Mouse (Mus musculus): Measurements from ENCODE around the gene Sgsh. TPM values are rescaled to one million over a fixed set of nuclear protein-coding genes. Genes with fewer than 3 reads are reported as not detected.

Sgsh gene
- total and polyA plus RNA-seq, 3 experiments = 13.2 to 26.5 (median 14.5) TPM

DNA sequence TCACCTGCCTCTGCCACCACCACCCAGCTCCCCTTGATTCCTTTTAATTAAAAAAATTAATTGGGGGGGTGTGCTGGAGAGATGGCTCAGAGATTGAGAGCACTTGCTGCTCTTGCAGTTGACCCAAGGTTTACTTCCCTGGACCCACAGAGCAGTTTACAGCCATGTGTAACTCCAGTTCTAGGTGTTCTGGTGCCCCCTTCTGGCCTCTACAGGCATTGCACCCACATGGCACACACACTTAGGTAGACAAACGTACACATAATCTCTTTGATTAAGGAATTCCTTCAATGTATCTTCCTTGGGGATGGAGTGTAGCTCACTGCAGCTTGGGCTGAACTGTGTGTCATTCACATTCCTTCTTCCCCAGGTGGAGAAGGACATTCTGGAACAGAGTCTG, 30.3 kb downstream of the Sgsh start:
- ATAC-seq (ENCODE audit: extremely low read depth, insufficient number of reproducible peaks, low FRiP score, poor library complexity, severe bottlenecking) (no peak), DNase-seq (ENCODE audit: low spot score) (no peak)
- Histone ChIP-seq H3K27me3 (ENCODE audit: insufficient read depth, low read length) (peaks cover 35% of the 10 kb centered on the region), H3K36me3 (replicated peaks) (no peaks in the 10 kb centered on the region), H3K4me3 (ENCODE audit: low read depth, low read length) (no peak overlapping the region), H3K4me1 (ENCODE audit: insufficient read depth, low read depth, low read length) (no peaks in the 10 kb centered on the region), H3K9me3 (replicated peaks) (peaks cover 8% of the 10 kb centered on the region)
- TF ChIP-seq TAL1 (conservative IDR thresholded peaks at IDR 0.05; ENCODE audit: low read depth, low read length) (no peak), POLR2AphosphoS5 (IDR thresholded peaks at IDR 0.05; ENCODE audit: insufficient replicate concordance, low read depth, low read length) (no peak), GATA2 (IDR thresholded peaks at IDR 0.05; ENCODE audit: borderline replicate concordance, low read depth, low read length) (no peak), CTCF (IDR thresholded peaks at IDR 0.05; ENCODE audit: low read depth, low read length) (no peak), GATA1 (IDR thresholded peaks at IDR 0.05; ENCODE audit: borderline replicate concordance, low read length) (no peak)

DNA sequence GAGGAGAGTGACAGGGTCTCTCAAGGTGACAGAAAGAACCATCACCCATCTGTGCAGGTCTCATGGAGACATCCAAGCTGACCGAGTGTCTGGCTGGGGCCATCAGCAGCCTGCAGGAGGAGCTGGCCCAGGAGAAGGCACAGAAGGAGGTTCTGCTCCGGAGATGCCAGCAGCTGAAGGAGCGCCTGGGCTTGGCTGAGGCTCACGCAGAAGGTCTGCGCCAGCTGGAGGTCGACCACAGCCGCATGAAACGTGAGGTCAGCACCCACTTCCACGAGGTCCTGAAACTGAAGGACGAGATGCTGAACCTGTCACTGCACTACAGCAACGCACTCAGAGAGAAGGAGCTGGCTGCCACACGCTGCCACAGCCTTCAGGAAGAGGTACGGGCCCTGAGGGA, 32.8 kb downstream of the Sgsh start:
- Histone ChIP-seq H3K4me1 (ENCODE audit: insufficient read depth, low read depth, low read length) (no peaks in the 10 kb centered on the region), H3K36me3 (replicated peaks) (no peaks in the 10 kb centered on the region), H3K27me3 (ENCODE audit: insufficient read depth, low read length) (peaks cover 44% of the 10 kb centered on the region), H3K4me3 (ENCODE audit: low read depth, low read length) (no peak overlapping the region), H3K9me3 (replicated peaks) (peaks cover 8% of the 10 kb centered on the region)
- TF ChIP-seq GATA2 (IDR thresholded peaks at IDR 0.05; ENCODE audit: borderline replicate concordance, low read depth, low read length) (no peak), TAL1 (conservative IDR thresholded peaks at IDR 0.05; ENCODE audit: low read depth, low read length) (no peak), GATA1 (IDR thresholded peaks at IDR 0.05; ENCODE audit: borderline replicate concordance, low read length) (no peak), CTCF (IDR thresholded peaks at IDR 0.05; ENCODE audit: low read depth, low read length) (no peak), POLR2AphosphoS5 (IDR thresholded peaks at IDR 0.05; ENCODE audit: insufficient replicate concordance, low read depth, low read length) (no peak)
- no peak for ATAC-seq (ENCODE audit: extremely low read depth, insufficient number of reproducible peaks, low FRiP score, poor library complexity, severe bottlenecking)
- no peak for DNase-seq (ENCODE audit: low spot score)

DNA sequence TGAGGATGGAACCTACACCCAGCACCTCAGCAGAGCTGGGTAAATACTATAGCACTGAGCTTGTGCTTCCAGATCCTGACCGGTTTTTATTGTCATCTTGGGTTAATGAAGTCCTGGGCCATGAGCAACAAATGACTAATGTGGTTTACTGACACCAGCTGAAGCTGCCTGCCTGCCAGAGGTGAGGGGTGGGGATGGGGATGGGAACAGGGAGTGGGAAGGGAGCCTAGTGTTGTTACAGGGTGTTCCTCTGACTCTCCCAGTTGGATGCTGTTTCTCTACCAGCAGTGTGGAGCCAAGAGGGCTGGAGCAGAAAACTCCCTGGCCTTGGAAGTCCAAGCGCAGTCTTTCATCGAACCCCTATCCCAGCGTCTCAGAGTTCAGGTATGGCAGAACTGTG, 38.6 kb downstream of the Sgsh start:
- no peak overlapping the region for H3K4me3 ChIP-seq (ENCODE audit: low read depth, low read length)
- DNase-seq (ENCODE audit: low spot score) (no peak), ATAC-seq (ENCODE audit: extremely low read depth, insufficient number of reproducible peaks, low FRiP score, poor library complexity, severe bottlenecking) (no peak)
- no peaks in the 10 kb centered on the region for H3K36me3 ChIP-seq (replicated peaks)
- no peaks in the 10 kb centered on the region for H3K4me1 ChIP-seq (ENCODE audit: insufficient read depth, low read depth, low read length)
- TF ChIP-seq POLR2AphosphoS5 (IDR thresholded peaks at IDR 0.05; ENCODE audit: insufficient replicate concordance, low read depth, low read length) = no peak
- no peak for TF ChIP-seq CTCF (IDR thresholded peaks at IDR 0.05; ENCODE audit: low read depth, low read length)
- no peak for TF ChIP-seq GATA1 (IDR thresholded peaks at IDR 0.05; ENCODE audit: borderline replicate concordance, low read length)
- TF ChIP-seq GATA2 (IDR thresholded peaks at IDR 0.05; ENCODE audit: borderline replicate concordance, low read depth, low read length) = no peak
- no peak for TF ChIP-seq TAL1 (conservative IDR thresholded peaks at IDR 0.05; ENCODE audit: low read depth, low read length)
- H3K9me3 ChIP-seq (replicated peaks) = no peaks in the 10 kb centered on the region
- peaks cover 39% of the 10 kb centered on the region for H3K27me3 ChIP-seq (ENCODE audit: insufficient read depth, low read length)

GRCm38 (mm10) chr11:119314252-119314936, 40.9 kb downstream of the Sgsh start:
- H3K27me3 ChIP-seq (ENCODE audit: insufficient read depth, low read length) = peaks cover 50% of the 10 kb centered on the region
- no peak for TF ChIP-seq GATA1 (IDR thresholded peaks at IDR 0.05; ENCODE audit: borderline replicate concordance, low read length)
- TF ChIP-seq TAL1 (conservative IDR thresholded peaks at IDR 0.05; ENCODE audit: low read depth, low read length) = no peak
- TF ChIP-seq GATA2 (IDR thresholded peaks at IDR 0.05; ENCODE audit: borderline replicate concordance, low read depth, low read length) = no peak
- no peak for TF ChIP-seq POLR2AphosphoS5 (IDR thresholded peaks at IDR 0.05; ENCODE audit: insufficient replicate concordance, low read depth, low read length)
- no peak for TF ChIP-seq CTCF (IDR thresholded peaks at IDR 0.05; ENCODE audit: low read depth, low read length)
- no peaks in the 10 kb centered on the region for H3K9me3 ChIP-seq (replicated peaks)
- DNase-seq (ENCODE audit: low spot score) (no peak), ATAC-seq (ENCODE audit: extremely low read depth, insufficient number of reproducible peaks, low FRiP score, poor library complexity, severe bottlenecking) (no peak)
- no peaks in the 10 kb centered on the region for H3K36me3 ChIP-seq (replicated peaks)
- H3K4me1 ChIP-seq (ENCODE audit: insufficient read depth, low read depth, low read length) = no peaks in the 10 kb centered on the region
- no peak overlapping the region for H3K4me3 ChIP-seq (ENCODE audit: low read depth, low read length)

GRCm38 (mm10) chr11:119310621-119311020, 44.7 kb downstream of the Sgsh start:
- peaks cover 48% of the 10 kb centered on the region for H3K27me3 ChIP-seq (ENCODE audit: insufficient read depth, low read length)
- DNase-seq (ENCODE audit: low spot score) = no peak
- TF ChIP-seq POLR2AphosphoS5 (IDR thresholded peaks at IDR 0.05; ENCODE audit: insufficient replicate concordance, low read depth, low read length) (no peak), TAL1 (conservative IDR thresholded peaks at IDR 0.05; ENCODE audit: low read depth, low read length) (no peak), CTCF (IDR thresholded peaks at IDR 0.05; ENCODE audit: low read depth, low read length) (no peak), GATA2 (IDR thresholded peaks at IDR 0.05; ENCODE audit: borderline replicate concordance, low read depth, low read length) (no peak), GATA1 (IDR thresholded peaks at IDR 0.05; ENCODE audit: borderline replicate concordance, low read length) (no peak)
- no peak for ATAC-seq (ENCODE audit: extremely low read depth, insufficient number of reproducible peaks, low FRiP score, poor library complexity, severe bottlenecking)
- no peaks in the 10 kb centered on the region for H3K36me3 ChIP-seq (replicated peaks)
- H3K4me1 ChIP-seq (ENCODE audit: insufficient read depth, low read depth, low read length) = no peaks in the 10 kb centered on the region; the same call in 1 of the 2 replicates
- H3K9me3 ChIP-seq (replicated peaks) = no peaks in the 10 kb centered on the region; the same call in 1 of the 2 replicates
- H3K4me3 ChIP-seq (ENCODE audit: low read depth, low read length) = no peak overlapping the region

- H3K4me3 ChIP-seq (ENCODE audit: low read depth, low read length) = no peak overlapping the region
- no peak for DNase-seq (ENCODE audit: low spot score)
- H3K9me3 ChIP-seq (replicated peaks) = no peaks in the 10 kb centered on the region; the same call in 1 of the 2 replicates
- no peak for ATAC-seq (ENCODE audit: extremely low read depth, insufficient number of reproducible peaks, low FRiP score, poor library complexity, severe bottlenecking)
- H3K27me3 ChIP-seq (ENCODE audit: insufficient read depth, low read length) = peaks cover 57% of the 10 kb centered on the region
- H3K36me3 ChIP-seq (replicated peaks) = no peaks in the 10 kb centered on the region
- H3K4me1 ChIP-seq (ENCODE audit: insufficient read depth, low read depth, low read length) = peaks cover 4% of the 10 kb centered on the region
- TF ChIP-seq POLR2AphosphoS5 (IDR thresholded peaks at IDR 0.05; ENCODE audit: insufficient replicate concordance, low read depth, low read length) = no peak
- no peak for TF ChIP-seq TAL1 (conservative IDR thresholded peaks at IDR 0.05; ENCODE audit: low read depth, low read length)
These were observed 47.4 kb downstream of the Sgsh start for GRCm38 (mm10) chr11:119307916-119308315.

Measured in G1E (cell line).